Mouse (Mus musculus): Measurements from ENCODE around the gene Tnpo1. TPM values are rescaled to one million over a fixed set of nuclear protein-coding genes. Genes with fewer than 3 reads are reported as not detected.

Gene Tnpo1
- polyA plus RNA-seq (2012; rRNA removed): 63.1 and 69.2 TPM in 2 replicates

DNA sequence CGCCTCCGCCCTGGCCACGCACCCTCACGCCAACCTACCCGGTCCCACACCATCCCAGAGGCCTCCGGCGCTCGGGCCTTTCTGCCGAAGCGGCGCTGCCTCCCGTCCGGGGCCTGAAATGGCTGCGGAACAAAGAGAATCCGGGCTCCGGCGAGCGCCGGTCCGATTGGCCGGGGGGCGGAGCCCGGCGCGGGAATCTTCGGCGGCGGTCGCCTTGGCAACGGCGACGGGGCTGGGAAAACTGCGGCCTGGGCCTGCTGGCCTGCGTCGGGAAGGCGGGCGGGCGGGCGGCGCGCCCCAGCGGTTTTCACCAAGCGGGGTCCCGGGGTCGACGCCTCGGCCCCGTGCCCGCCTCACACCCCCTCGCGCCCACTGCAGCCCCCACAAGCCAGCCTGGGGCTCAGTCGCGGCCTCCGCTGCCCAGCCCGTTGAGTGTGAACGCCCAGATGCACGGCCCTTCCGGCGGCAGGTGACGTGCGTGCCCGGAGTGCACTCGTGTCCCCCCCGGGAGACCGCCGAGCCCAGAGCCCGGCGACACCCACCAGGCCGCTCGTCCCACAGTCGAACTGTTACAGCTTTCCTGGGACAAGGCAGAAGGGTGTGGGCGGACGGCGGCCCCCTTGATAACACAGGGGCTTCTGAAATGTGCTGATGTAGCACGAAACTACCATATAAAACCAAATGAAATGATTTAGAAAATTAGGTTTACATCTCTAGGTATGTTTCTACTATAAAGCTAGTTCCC lies at the start of gene Tnpo1:
Gene Tnpo1, minus strand, starts transcription at position 172 of the 745 bp plus-strand sequence.
- TF ChIP-seq CTCF (IDR thresholded peaks at IDR 0.05; ENCODE audit: borderline replicate concordance, extremely low read depth, insufficient read depth, insufficient read length) (no peak), POLR2A (IDR thresholded peaks at IDR 0.05; ENCODE audit: borderline replicate concordance, extremely low read depth, insufficient read depth, insufficient read length, poor library complexity, severe bottlenecking) (peak; percentile 75)
- peak; percentile 97 for DNase-seq (ENCODE audit: low read depth)

DNA sequence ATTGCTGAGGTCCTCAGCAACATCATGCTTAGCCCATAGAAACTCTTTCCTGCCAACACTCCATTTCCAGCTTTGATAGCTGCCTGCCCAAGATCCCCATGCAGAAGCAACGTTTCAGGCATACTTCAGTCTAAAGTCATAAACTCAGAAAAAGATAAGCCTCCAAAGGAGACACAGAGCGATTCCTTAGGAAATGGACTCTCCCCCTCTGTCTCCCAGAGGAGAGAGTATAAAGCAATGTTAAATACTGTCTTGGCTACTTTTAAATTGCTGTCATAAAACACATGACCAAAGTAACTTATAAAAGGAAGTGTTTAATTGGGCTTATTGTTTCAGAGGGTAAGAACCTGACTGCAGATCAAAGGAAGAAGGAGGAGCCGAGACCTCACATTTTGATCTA lies 45.9 kb upstream of the Tnpo1 start:
- TF ChIP-seq POLR2A (IDR thresholded peaks at IDR 0.05; ENCODE audit: borderline replicate concordance, extremely low read depth, insufficient read depth, insufficient read length, poor library complexity, severe bottlenecking) (no peak), CTCF (IDR thresholded peaks at IDR 0.05; ENCODE audit: borderline replicate concordance, extremely low read depth, insufficient read depth, insufficient read length) (no peak)
- no peak for DNase-seq (ENCODE audit: low read depth)

GRCm38 (mm10) chr13:98971641-98972040 lies 45.5 kb upstream of the Tnpo1 start:
- TF ChIP-seq CTCF (IDR thresholded peaks at IDR 0.05; ENCODE audit: borderline replicate concordance, extremely low read depth, insufficient read depth, insufficient read length) (no peak), POLR2A (IDR thresholded peaks at IDR 0.05; ENCODE audit: borderline replicate concordance, extremely low read depth, insufficient read depth, insufficient read length, poor library complexity, severe bottlenecking) (no peak)

DNA sequence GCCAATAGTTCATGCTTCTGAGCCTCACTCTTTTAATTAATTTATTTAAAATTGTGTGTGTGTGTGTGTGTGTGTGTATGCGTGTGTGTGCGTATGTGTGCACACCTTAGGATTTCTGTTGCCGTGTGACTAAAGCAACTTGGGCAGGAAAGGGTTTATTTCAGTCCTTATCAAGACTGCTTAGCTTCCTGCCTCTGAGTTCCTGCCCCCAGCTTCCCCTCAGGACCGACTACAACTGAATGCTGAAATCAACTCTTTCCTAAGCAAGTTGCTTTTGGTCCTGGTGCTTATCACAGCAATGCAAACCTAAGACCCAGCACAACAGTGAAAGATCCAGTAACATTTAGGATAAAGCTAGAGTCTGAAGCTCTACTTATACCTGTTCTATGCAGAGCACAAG lies 42.3 kb upstream of the Tnpo1 start:
- no peak for TF ChIP-seq POLR2A (IDR thresholded peaks at IDR 0.05; ENCODE audit: borderline replicate concordance, extremely low read depth, insufficient read depth, insufficient read length, poor library complexity, severe bottlenecking)
- no peak for TF ChIP-seq CTCF (IDR thresholded peaks at IDR 0.05; ENCODE audit: borderline replicate concordance, extremely low read depth, insufficient read depth, insufficient read length)
- DNase-seq (ENCODE audit: low read depth): no peak

More at GRCm38 (mm10) chr13:98971641-98972040, 45.5 kb upstream of the Tnpo1 start:
- no peak for DNase-seq (ENCODE audit: low read depth)

DNA sequence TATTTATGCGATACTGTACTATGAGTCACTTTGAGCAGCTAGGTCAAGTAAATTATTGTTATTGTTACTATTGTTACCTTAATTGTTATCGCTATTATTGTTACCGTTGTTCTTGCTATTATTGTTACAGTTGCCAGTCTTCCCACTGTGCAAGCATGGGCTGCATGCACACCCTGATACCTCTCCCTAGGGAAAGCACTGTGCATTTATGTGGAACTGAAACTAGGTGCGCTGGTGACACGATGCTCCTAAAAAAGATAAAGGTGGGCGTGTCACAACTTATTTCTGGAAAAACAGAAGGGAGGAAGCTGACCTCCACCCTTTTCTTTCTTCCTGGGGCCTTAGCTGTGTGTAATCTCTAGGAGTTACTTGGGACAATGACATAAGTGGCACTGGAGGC lies 41.8 kb upstream of the Tnpo1 start:
- TF ChIP-seq CTCF (IDR thresholded peaks at IDR 0.05; ENCODE audit: borderline replicate concordance, extremely low read depth, insufficient read depth, insufficient read length) (no peak), POLR2A (IDR thresholded peaks at IDR 0.05; ENCODE audit: borderline replicate concordance, extremely low read depth, insufficient read depth, insufficient read length, poor library complexity, severe bottlenecking) (no peak)
- no peak for DNase-seq (ENCODE audit: low read depth)

DNA sequence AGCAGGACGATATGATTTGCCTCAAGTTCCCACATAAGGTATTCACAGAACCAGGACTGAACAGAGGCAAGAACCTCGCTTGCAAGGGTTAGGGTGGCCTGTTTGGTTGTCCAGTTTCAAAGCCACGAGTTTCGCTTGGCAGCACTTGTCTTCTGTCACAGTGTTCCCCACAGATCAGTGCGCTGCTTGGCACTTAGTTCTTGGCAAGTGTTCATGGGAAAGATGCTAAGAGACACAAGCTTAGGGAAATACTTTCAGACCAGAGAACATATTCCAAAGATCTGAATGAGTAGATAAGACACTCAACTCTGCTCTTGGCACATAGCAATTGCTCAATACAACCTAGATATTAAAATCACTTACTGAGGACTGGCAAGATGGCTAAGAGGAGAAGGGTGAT lies 40.4 kb upstream of the Tnpo1 start:
- TF ChIP-seq POLR2A (IDR thresholded peaks at IDR 0.05; ENCODE audit: borderline replicate concordance, extremely low read depth, insufficient read depth, insufficient read length, poor library complexity, severe bottlenecking) (no peak), CTCF (IDR thresholded peaks at IDR 0.05; ENCODE audit: borderline replicate concordance, extremely low read depth, insufficient read depth, insufficient read length) (no peak)
- no peak for DNase-seq (ENCODE audit: low read depth)

- DNase-seq (ENCODE audit: low read depth): no peak
- TF ChIP-seq POLR2A (IDR thresholded peaks at IDR 0.05; ENCODE audit: borderline replicate concordance, extremely low read depth, insufficient read depth, insufficient read length, poor library complexity, severe bottlenecking) (no peak), CTCF (IDR thresholded peaks at IDR 0.05; ENCODE audit: borderline replicate concordance, extremely low read depth, insufficient read depth, insufficient read length) (no peak)
These were observed 37.4 kb upstream of the Tnpo1 start for GRCm38 (mm10) chr13:98963612-98964011.

DNA sequence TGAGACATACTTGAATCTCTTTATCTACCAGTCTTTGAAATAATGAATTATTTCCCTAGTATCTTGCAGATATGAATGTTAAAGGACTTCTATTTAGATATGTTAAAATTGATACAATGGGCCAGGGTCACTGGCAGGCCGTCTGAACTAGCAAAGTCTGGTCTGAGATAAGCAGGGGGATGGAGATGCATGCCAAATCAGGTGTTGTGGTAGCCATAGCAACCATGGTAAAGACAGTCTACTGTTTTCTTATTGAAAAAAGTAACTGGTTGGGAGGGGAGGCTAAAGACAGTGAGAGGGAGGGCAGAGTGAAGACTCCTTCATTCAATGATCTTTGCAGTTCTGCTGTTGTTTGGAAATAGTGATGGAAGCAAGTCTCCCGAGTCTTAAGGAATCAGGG lies 32.0 kb upstream of the Tnpo1 start:
- no peak for TF ChIP-seq CTCF (IDR thresholded peaks at IDR 0.05; ENCODE audit: borderline replicate concordance, extremely low read depth, insufficient read depth, insufficient read length)
- no peak for TF ChIP-seq POLR2A (IDR thresholded peaks at IDR 0.05; ENCODE audit: borderline replicate concordance, extremely low read depth, insufficient read depth, insufficient read length, poor library complexity, severe bottlenecking)
- DNase-seq (ENCODE audit: low read depth): peak; percentile 45

DNA sequence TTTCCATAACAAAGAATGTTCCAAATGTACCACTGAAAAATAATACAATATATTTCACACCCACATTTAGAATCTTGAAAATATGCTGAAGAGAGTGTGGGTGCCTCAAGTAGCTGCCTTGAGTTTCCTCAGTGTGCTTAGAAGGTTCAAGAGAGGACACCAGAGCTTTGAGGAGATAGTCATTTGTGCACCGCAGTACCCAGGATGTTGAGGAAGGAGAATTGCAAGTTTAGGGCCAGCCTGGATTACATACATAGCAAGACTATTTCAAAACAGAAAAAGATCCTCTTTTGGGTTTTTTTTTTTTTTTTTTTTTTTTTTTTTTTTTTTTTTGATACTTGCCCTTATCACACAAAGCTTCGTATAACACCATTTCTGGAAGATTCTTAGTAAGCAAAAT lies 30.0 kb upstream of the Tnpo1 start:
- DNase-seq (ENCODE audit: low read depth): no peak
- TF ChIP-seq POLR2A (IDR thresholded peaks at IDR 0.05; ENCODE audit: borderline replicate concordance, extremely low read depth, insufficient read depth, insufficient read length, poor library complexity, severe bottlenecking) (no peak), CTCF (IDR thresholded peaks at IDR 0.05; ENCODE audit: borderline replicate concordance, extremely low read depth, insufficient read depth, insufficient read length) (no peak)

GRCm38 (mm10) chr13:98955676-98956075 lies 29.5 kb upstream of the Tnpo1 start:
- DNase-seq (ENCODE audit: low read depth): no peak
- no peak for TF ChIP-seq POLR2A (IDR thresholded peaks at IDR 0.05; ENCODE audit: borderline replicate concordance, extremely low read depth, insufficient read depth, insufficient read length, poor library complexity, severe bottlenecking)
- no peak for TF ChIP-seq CTCF (IDR thresholded peaks at IDR 0.05; ENCODE audit: borderline replicate concordance, extremely low read depth, insufficient read depth, insufficient read length)

GRCm38 (mm10) chr13:98955226-98955625 lies 29.0 kb upstream of the Tnpo1 start:
- TF ChIP-seq POLR2A (IDR thresholded peaks at IDR 0.05; ENCODE audit: borderline replicate concordance, extremely low read depth, insufficient read depth, insufficient read length, poor library complexity, severe bottlenecking) (no peak), CTCF (IDR thresholded peaks at IDR 0.05; ENCODE audit: borderline replicate concordance, extremely low read depth, insufficient read depth, insufficient read length) (no peak)
- no peak for DNase-seq (ENCODE audit: low read depth)

DNA sequence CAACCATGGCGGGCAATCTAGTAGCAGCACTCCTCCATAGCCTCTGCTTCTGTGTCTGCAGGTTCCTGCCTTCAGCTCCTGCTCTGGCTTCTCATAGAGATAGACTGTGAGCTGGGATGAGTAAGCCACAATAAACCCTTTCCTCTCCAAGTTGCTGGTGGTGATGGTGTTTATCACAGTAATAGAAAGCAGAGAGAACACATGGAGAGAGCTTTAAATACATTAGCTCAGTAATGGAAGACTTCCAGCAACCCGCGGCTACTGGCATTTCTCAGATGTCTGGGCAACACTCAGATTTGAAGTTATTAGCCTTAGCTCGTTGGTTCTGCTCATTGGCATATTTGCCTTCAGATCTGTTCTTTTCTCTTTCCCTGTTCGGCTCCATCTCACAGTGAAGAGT lies 27.6 kb upstream of the Tnpo1 start:
- TF ChIP-seq CTCF (IDR thresholded peaks at IDR 0.05; ENCODE audit: borderline replicate concordance, extremely low read depth, insufficient read depth, insufficient read length): no peak
- no peak for TF ChIP-seq POLR2A (IDR thresholded peaks at IDR 0.05; ENCODE audit: borderline replicate concordance, extremely low read depth, insufficient read depth, insufficient read length, poor library complexity, severe bottlenecking)
- peak; percentile 48 for DNase-seq (ENCODE audit: low read depth)
